Mouse (Mus musculus) forebrain, embryonic 15.5 days (tissue): ENCODE measurements around the gene Gm49711. TPM values are rescaled to one million over a fixed set of nuclear protein-coding genes. Genes with fewer than 3 reads are reported as not detected.
A peak's percentile ranks its signal among the peaks of the same experiment; 100 is the strongest.

ENCODE experiments used
- ATAC-seq: fragments of 200-750 bp; cut with Nextera tagmentation; replicated peaks from 2 replicates; pipeline ENCODE4 v1.8.0; 2017; ENCODE audit warnings: mild to moderate bottlenecking, moderate TSS enrichment, moderate library complexity
- H3K27ac ChIP-seq: fragments of 300-500 bp; sonication (generic); replicated peaks from 2 replicates; pipeline ENCODE4 v1.5.1; 2015; ENCODE audit warnings: mild to moderate bottlenecking, inconsistent platforms
- H3K27me3 ChIP-seq: fragments of 300-500 bp; sonication (generic); 2 replicates; pipeline ENCODE4 v1.6.1; 2015; ENCODE audit warnings: inconsistent platforms
- H3K36me3 ChIP-seq: fragments of 300-500 bp; sonication (generic); 2 replicates; pipeline ENCODE4 v1.6.1; 2015; ENCODE audit warnings: mild to moderate bottlenecking, inconsistent platforms
- H3K4me1 ChIP-seq: fragments of 300-500 bp; sonication (generic); 2 replicates; pipeline ENCODE4 v1.6.1; 2015; ENCODE audit warnings: inconsistent platforms
- H3K4me2 ChIP-seq: fragments of 300-500 bp; sonication (generic); replicated peaks from 2 replicates; pipeline ENCODE4 v1.6.1; 2015; ENCODE audit warnings: mild to moderate bottlenecking, inconsistent platforms
- H3K4me3 ChIP-seq: fragments of 300-500 bp; sonication (generic); 2 replicates; pipeline ENCODE4 v1.5.1; 2015; ENCODE audit warnings: mild to moderate bottlenecking, inconsistent platforms
- H3K9ac ChIP-seq: fragments of 300-500 bp; sonication (generic); replicated peaks from 2 replicates; pipeline ENCODE4 v1.6.1; 2015; ENCODE audit warnings: mild to moderate bottlenecking, inconsistent platforms
- H3K9me3 ChIP-seq: fragments of 300-500 bp; sonication (generic); 2 replicates; pipeline ENCODE4 v1.6.1; 2016; ENCODE audit warnings: inconsistent platforms
- WGBS: fragments of 180-500 bp; shearing (Covaris S2); methylation state at CpG from one replicate; pipeline ENCODE4 v1.1.7; 2015; ENCODE audit warnings: mixed read lengths; 5-methylcytosine and 5-hydroxymethylcytosine counted together
- polyA plus RNA-seq: library from polyadenylated mRNA; unstranded; fragments of >200 nt; fragmentation: Nextera tagmentation; extraction: Ambion mirVana; gene quantifications from 2 replicates; pipeline ENCODE4 v1.2.1, GENCODE M21; 2015

Gm49711 gene
- polyA plus RNA-seq, 1 experiment from 2014 or later = 0.42 TPM

DNA sequence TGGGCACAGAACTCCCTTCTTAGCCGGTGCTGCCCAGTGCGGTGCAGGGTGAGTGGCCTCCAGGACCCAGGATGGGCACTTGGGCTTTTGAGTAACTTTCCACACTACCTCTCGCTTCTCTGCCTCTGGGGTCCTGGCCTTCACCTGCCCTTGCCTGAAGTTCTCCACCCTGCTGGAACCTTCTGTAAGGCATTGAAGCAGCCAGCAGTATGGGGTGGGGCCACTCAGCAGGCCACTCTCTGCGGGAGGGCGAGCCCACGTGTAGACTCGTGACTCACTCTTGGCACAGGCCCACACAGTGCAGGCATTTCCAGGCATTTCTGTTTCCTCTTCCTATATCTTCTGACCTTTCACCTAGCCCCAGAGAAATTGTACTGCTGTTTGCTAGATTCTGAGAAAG is 18.7 kb upstream of the Gm49711 start:
- no peaks in the 10 kb centered on the region for H3K27me3 ChIP-seq
- 90% methylated on average over 7 of the region's 7 CpGs for WGBS
- no peak overlapping the region for H3K9ac ChIP-seq
- H3K36me3 ChIP-seq = no peaks in the 10 kb centered on the region
- H3K27ac ChIP-seq = no peak overlapping the region
- no peak overlapping the region for H3K4me2 ChIP-seq
- H3K4me3 ChIP-seq = no peak overlapping the region
- no peak for ATAC-seq
- H3K4me1 ChIP-seq = no peaks in the 10 kb centered on the region
- no peaks in the 10 kb centered on the region for H3K9me3 ChIP-seq

DNA sequence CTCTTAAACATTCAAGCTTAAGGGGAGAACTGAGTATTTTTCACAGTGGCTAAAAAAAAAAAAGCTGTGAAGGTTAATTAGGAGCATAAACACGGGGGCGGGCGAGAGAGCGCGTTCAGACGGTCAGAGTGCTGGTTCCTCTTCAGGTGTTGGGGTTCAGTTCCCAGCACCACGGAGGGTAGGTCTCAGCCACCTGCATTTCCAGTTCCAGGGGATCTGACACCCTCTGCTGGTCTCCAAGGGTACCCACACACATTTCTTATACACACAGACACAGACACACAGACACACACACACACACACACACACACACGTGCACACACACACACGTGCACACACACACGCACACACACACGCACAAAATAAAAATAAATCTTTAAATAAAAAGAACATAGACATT is 18.1 kb upstream of the Gm49711 start:
- Histone ChIP-seq H3K27me3 (no peaks in the 10 kb centered on the region), H3K9me3 (no peaks in the 10 kb centered on the region), H3K4me2 (no peak overlapping the region), H3K4me1 (no peaks in the 10 kb centered on the region), H3K4me3 (no peak overlapping the region), H3K36me3 (no peaks in the 10 kb centered on the region), H3K9ac (no peak overlapping the region), H3K27ac (no peak overlapping the region)
- ATAC-seq = no peak
- 98% methylated on average over 11 of the region's 11 CpGs for whole genome bisulfite sequencing

DNA sequence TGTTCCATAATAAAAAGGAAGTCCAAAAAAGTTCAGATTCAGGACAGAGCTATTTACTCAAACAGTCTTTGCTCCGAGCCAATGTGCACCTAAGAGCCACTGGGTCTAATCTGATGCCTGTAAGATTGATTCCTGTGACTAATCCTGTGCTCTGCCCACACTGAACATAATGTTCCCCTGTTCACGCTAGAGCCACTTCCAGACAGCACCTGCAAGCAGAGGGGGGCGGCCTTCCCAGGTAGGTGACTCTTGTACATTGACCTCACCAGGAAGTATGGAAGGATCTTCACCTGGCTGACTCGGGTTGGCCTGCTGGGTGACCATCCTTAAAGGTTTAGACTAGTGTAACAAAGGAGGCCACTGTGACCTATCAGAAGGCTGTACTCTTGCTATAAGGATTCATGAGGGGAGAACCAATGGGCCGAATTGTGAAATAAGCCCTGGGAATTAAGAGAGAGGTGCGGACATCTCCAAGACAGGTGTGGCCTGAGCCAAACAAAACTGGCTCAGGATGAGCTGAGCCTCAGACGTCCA is 6.3 kb upstream of the Gm49711 start:
- Histone ChIP-seq H3K9me3 (no peaks in the 10 kb centered on the region), H3K4me1 (0 out of 2 replicates have a peak, but pooled peaks cover 2% of the 10 kb centered on the region), H3K27me3 (no peaks in the 10 kb centered on the region), H3K36me3 (no peaks in the 10 kb centered on the region), H3K4me2 (no peak overlapping the region), H3K9ac (no peak overlapping the region), H3K27ac (no peak overlapping the region), H3K4me3 (no peak overlapping the region)
- no peak for ATAC-seq
- 87% methylated on average over 7 of the region's 7 CpGs for WGBS

DNA sequence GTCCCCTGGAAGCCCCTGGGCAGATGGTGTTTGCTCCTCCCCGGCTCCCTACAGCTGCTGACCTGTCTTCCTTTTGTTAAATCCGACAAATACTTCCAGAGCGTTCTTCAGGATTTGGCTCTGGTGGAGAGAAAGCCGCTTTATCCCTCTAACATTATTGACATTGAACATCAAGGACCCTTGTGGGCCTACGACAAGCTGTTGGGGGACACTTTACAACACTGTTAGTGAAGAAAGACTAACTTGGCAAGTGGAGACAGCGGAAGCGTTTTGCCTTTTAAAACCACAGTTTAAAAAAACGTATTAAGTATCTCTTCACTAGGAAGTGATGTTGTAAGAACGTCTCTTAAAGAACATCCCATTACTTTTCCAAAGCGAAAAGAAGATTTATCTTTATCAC is 5.5 kb upstream of the Gm49711 start:
- Histone ChIP-seq H3K9ac (no peak overlapping the region), H3K4me3 (no peak overlapping the region), H3K27ac (no peak overlapping the region), H3K4me2 (no peak overlapping the region), H3K27me3 (no peaks in the 10 kb centered on the region), H3K4me1 (peaks cover 6% of the 10 kb centered on the region), H3K9me3 (no peaks in the 10 kb centered on the region), H3K36me3 (no peaks in the 10 kb centered on the region)
- 79% methylated on average over 10 of the region's 10 CpGs for WGBS
- no peak for ATAC-seq

DNA sequence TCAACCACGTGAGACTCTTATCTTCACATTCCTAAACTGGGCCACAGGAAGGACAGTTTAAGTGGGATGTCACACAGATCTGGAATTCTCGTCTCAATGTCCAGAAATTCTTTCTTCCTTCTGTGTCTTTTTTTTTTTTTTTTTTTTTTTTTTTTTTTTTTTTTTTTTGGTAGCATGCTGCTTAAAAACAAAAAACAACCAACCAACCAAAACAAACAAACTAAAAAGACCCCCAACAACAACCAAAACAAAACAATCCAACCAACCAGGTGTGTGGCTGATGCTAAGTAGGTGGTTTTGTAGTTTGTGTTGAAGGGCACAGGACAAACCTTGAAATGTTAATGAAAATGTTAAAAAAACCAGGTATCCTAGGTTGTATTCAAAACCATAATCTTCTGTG is 1.4 kb upstream of the Gm49711 start:
- ATAC-seq = no peak
- H3K36me3 ChIP-seq = no peaks in the 10 kb centered on the region
- 65% methylated on average over 2 of the region's 2 CpGs for WGBS
- no peak overlapping the region for H3K9ac ChIP-seq
- H3K4me1 ChIP-seq = peaks cover 26% of the 10 kb centered on the region
- H3K27ac ChIP-seq = no peak overlapping the region
- H3K4me3 ChIP-seq = no peak overlapping the region
- no peak overlapping the region for H3K4me2 ChIP-seq
- H3K9me3 ChIP-seq = no peaks in the 10 kb centered on the region
- H3K27me3 ChIP-seq = no peaks in the 10 kb centered on the region

DNA sequence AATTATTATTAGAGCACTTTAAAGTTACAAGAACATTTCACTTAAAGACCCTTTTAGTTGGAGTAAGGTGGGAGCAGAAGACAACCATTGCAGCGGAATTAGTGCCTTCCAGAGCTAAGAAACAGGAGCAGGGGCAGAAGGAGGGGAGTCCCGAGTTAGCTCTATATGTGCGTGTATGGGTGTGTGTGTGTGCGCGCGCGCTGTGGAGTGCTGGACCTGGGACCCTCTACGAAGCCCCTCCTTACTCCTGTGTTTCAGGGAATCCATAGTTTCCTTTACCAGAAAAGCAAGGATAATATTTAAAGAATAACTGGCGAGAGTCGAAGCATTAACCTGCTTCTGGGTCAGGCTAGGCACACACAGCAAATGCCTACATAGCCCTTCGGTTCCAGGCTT is 662 bp upstream of the Gm49711 start:
- Histone ChIP-seq H3K9me3 (no peaks in the 10 kb centered on the region), H3K4me2 (peak overlapping the region; percentile 51), H3K9ac (peak overlapping the region; percentile 82), H3K4me1 (peaks cover 26% of the 10 kb centered on the region), H3K27me3 (no peaks in the 10 kb centered on the region), H3K27ac (peak overlapping the region; percentile 88), H3K4me3 (peak overlapping the region; percentile 95), H3K36me3 (no peaks in the 10 kb centered on the region)
- WGBS = 3% methylated on average over 11 of the region's 11 CpGs
- peak; percentile 68 for ATAC-seq

DNA sequence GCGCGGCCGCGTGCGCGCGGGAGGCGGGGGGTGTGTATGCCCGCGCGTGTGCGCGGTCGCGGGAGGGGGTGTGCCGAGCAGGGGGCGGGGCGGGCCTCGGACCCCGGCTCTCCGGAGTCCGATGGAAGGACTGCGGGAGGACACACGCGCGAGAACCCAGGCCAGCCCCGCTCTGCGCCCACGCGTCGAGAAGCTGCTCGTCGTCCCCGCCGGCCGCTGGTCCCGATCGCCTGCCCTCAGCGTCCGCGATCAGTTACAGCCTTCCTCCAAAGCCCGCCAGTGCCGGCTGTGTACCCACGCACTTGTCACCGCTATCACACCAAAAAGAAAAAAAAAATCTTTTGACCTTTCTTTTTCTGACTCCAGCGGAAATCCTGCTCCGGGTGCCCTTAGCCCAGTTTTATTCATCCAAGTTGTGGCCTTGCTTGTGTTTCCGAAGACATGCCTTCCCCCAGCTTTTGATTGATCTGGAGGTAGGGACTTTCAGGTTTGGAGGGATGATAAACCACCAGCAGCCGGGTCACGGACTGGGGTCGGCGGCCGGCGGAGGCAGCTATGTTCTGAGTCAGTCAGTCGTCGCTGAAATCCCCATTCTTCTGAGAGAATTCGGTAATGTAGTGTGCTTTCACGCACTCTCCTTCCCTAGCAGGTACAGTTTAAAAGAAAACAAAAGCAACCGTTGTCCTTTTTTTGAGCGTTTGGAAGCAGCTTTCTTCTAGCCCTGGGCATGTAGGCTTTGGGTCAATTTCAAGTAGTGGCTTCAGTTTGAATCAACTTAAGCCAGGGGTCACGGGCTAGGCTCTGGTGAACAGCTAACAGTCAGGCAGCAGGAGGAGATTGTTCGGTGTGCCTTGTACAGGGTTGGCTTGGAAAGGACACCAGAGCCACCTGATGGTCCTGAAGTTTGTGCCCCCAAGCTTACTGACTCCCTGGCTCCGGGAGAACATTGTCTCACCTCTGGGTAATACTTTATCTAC is 816 bp downstream of the Gm49711 start:
- no peaks in the 10 kb centered on the region for H3K27me3 ChIP-seq
- no peaks in the 10 kb centered on the region for H3K9me3 ChIP-seq
- ATAC-seq = peak; percentile 21
- peak overlapping the region; percentile 51 for H3K4me2 ChIP-seq
- H3K4me1 ChIP-seq = peaks cover 26% of the 10 kb centered on the region
- peak overlapping the region; percentile 82 for H3K9ac ChIP-seq
- H3K4me3 ChIP-seq = peak overlapping the region; percentile 95
- H3K36me3 ChIP-seq = peaks cover 11% of the 10 kb centered on the region
- under 1% methylated on average over 60 of the region's 63 CpGs for WGBS
- peak overlapping the region; percentile 88 for H3K27ac ChIP-seq

DNA sequence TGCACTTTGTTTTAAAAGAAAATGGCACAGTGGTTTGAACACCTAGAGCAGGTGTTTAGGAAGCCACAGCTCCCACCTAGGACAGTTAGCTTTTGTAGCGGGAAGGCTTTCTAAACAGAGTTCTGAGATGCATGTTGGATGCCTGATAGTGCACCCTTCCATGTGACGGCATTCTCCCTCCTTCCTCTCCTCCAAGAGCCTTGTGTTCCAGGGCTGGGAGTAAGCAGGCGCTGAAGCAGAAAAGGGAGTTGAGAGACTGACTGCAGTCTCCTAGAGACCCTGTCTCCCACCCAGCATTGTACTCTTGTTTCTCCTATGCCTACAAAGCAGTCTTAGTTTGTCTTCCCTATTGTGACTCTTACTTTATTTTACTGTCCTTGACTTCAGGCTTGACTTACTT is 2.1 kb downstream of the Gm49711 start:
- Histone ChIP-seq H3K4me2 (peak overlapping the region; percentile 51), H3K4me3 (peak overlapping the region; percentile 95), H3K27me3 (no peaks in the 10 kb centered on the region), H3K27ac (no peak overlapping the region), H3K36me3 (peaks cover 11% of the 10 kb centered on the region), H3K4me1 (peaks cover 26% of the 10 kb centered on the region), H3K9me3 (no peaks in the 10 kb centered on the region), H3K9ac (no peak overlapping the region; the same call in 1 of the 2 replicates)
- WGBS = 66% methylated on average over 3 of the region's 3 CpGs
- no peak for ATAC-seq

DNA sequence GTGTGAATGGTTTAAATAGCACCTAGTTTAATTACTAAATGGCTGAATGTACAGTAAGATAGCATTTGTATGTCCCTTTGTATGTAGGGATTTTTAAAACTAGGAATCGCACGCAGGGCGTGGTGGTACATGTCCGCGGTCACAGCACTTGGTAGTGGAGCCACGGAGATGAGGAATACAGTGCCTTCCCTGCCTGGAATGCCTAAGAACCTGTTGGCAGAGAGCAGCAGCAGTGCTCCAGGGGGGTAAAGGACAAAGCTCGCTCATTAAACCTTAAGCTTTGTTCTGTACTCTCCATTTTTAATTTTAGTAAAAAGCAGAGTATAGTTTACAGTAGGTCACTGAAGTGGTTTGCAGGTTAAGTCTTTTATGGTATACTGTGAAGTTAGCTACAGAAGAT is 3.5 kb downstream of the Gm49711 start:
- no peak overlapping the region for H3K4me2 ChIP-seq
- H3K9ac ChIP-seq = no peak overlapping the region
- no peaks in the 10 kb centered on the region for H3K27me3 ChIP-seq
- no peaks in the 10 kb centered on the region for H3K9me3 ChIP-seq
- 93% methylated on average over 7 of the region's 7 CpGs for WGBS
- peaks cover 26% of the 10 kb centered on the region for H3K4me1 ChIP-seq
- ATAC-seq = no peak
- peaks cover 11% of the 10 kb centered on the region for H3K36me3 ChIP-seq
- no peak overlapping the region for H3K4me3 ChIP-seq
- H3K27ac ChIP-seq = no peak overlapping the region

DNA sequence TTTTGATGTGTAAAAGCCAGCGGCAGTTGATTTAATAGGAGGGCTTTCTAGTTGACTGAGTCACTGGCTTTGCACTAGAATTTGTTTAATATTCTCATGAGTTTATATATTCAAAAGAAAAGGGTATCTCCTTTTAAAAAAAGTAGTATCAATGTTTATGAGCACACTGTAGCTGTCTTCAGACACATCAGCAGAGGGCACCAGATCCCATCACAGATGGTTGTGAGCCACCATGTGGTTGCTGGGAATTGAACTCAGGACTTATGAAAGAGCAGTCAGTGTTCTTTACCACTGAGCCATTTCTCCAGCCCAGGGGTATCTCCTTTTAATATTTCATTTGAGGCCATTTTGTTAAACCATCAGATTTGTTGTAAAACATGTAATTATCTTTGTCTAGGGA is 4.7 kb downstream of the Gm49711 start:
- H3K9me3 ChIP-seq = no peaks in the 10 kb centered on the region
- no peak overlapping the region for H3K4me3 ChIP-seq
- H3K27ac ChIP-seq = no peak overlapping the region
- ATAC-seq = no peak
- peaks cover 20% of the 10 kb centered on the region for H3K36me3 ChIP-seq
- no peak overlapping the region for H3K9ac ChIP-seq
- H3K4me1 ChIP-seq = peaks cover 22% of the 10 kb centered on the region
- H3K4me2 ChIP-seq = no peak overlapping the region
- H3K27me3 ChIP-seq = no peaks in the 10 kb centered on the region
- 98% methylated on average over 1 of the region's 1 CpGs for WGBS

DNA sequence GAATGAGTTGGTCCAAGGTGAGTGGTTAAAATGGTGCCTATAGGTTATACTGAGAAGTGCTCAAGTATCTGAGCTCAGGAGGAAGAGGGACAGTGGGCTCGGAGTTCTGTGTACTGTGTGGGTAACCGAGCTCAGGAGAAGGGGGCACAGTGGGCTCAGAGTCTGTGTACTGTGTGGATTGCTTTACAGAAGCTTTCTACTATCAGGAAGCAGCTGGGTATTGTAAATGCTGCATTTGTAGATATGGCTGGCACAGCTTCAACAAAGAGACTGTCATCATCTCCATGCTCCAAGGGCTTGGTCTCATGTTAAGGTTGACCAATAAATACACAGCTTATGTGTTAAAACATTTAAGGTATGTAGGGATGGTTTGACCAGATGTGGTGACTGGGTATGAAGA is 6.7 kb downstream of the Gm49711 start:
- Histone ChIP-seq H3K9me3 (no peaks in the 10 kb centered on the region), H3K27ac (no peak overlapping the region), H3K4me1 (peaks cover 12% of the 10 kb centered on the region), H3K4me2 (no peak overlapping the region), H3K36me3 (peaks cover 27% of the 10 kb centered on the region), H3K9ac (no peak overlapping the region), H3K27me3 (no peaks in the 10 kb centered on the region), H3K4me3 (no peak overlapping the region)
- 93% methylated on average over 2 of the region's 2 CpGs for WGBS
- ATAC-seq = no peak

DNA sequence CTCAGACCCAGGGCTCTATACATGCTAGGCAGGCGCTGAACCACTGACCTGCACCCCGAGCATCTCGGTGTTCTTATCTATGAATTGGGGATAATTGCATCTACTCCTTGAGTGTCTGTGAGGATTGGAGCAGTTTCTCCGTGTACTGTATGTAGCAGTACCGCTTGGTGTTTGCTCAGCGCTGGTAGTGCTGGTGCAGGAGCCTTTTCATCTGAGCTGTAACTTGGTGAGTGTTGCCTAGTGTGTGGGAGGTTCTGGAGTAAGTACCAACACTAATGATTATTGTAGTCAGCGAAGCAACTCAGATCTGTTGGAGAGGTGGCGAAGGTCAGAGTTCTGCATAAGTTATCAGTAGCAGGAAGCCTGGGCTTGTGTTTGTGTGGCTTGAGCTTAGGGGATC is 12.2 kb downstream of the Gm49711 start:
- H3K9me3 ChIP-seq = no peaks in the 10 kb centered on the region
- H3K27me3 ChIP-seq = no peaks in the 10 kb centered on the region
- no peak for ATAC-seq
- no peaks in the 10 kb centered on the region for H3K4me1 ChIP-seq
- WGBS = 95% methylated on average over 8 of the region's 8 CpGs
- H3K4me3 ChIP-seq = no peak overlapping the region
- no peak overlapping the region for H3K9ac ChIP-seq
- H3K4me2 ChIP-seq = no peak overlapping the region
- H3K36me3 ChIP-seq = peaks cover 23% of the 10 kb centered on the region
- no peak overlapping the region for H3K27ac ChIP-seq
